Mouse (Mus musculus) limb, embryonic 10.5 days (tissue): ENCODE data around the gene Anapc15. TPM values are rescaled to one million over a fixed set of nuclear protein-coding genes. Genes with fewer than 3 reads are reported as not detected.

Experiments used
- DNase-seq: peaks from one replicate; pipeline ENCODE4 v3.0.0-alpha.2; 2017; ENCODE audit warnings: low spot score
- H3K27ac ChIP-seq: fragments of 300-500 bp; sonication (generic); 2 replicates; pipeline ENCODE4 v1.5.1; 2016; ENCODE audit warnings: mild to moderate bottlenecking
- H3K27me3 ChIP-seq: fragments of 300-500 bp; sonication (generic); 2 replicates; pipeline ENCODE4 v1.6.1; 2016; ENCODE audit warnings: low read depth, mild to moderate bottlenecking; ENCODE audit not compliant: poor library complexity, severe bottlenecking
- H3K36me3 ChIP-seq: fragments of 300-500 bp; sonication (generic); 2 replicates; pipeline ENCODE4 v1.6.1; 2016; ENCODE audit warnings: mild to moderate bottlenecking, moderate library complexity
- H3K4me1 ChIP-seq: fragments of 300-500 bp; sonication (generic); 2 replicates; pipeline ENCODE4 v1.6.1; 2016
- H3K4me3 ChIP-seq: fragments of 300-500 bp; sonication (generic); 2 replicates; pipeline ENCODE4 v1.5.1; 2016; ENCODE audit warnings: mild to moderate bottlenecking, moderate library complexity
- H3K9me3 ChIP-seq: fragments of 300-500 bp; sonication (generic); replicated peaks from 2 replicates; pipeline ENCODE4 v1.6.1; 2016; ENCODE audit warnings: mild to moderate bottlenecking
- WGBS: fragments of 180-500 bp; shearing (Covaris S2); methylation state at CpG from one replicate; pipeline ENCODE4 v1.1.7; 2016; 5-methylcytosine and 5-hydroxymethylcytosine counted together
- polyA plus RNA-seq: library from polyadenylated mRNA; unstranded; fragments of >200 nt; fragmentation: Nextera tagmentation; extraction: Ambion mirVana; gene quantifications from 2 replicates; pipeline ENCODE4 v1.2.1, GENCODE M21; 2016

Gene Anapc15
- polyA plus RNA-seq, 1 experiment from 2014 or later, result 115 TPM

DNA sequence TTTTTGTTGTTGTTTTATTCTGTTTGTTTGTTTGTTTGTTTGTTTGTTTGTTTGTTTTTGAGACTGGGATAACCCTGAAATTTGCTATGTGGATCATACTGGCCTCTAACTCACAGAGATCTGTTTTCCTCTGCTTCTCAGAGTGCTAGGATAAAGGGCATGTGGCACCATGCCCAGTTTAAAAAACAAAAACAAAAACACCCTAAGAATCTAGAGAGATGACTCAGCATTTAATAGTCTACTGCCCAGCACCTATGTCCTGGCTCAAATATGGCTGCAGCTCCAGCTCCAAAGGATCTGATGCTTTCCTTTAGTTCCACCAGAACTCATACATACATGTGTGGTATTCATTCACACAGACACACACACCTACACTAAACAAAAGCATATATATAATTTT, 2.5 kb upstream of the Anapc15 start:
- Histone ChIP-seq H3K27ac (no peak overlapping the region), H3K36me3 (no peaks in the 10 kb centered on the region), H3K9me3 (no peaks in the 10 kb centered on the region), H3K4me3 (no peak overlapping the region), H3K27me3 (no peaks in the 10 kb centered on the region), H3K4me1 (no peaks in the 10 kb centered on the region)
- DNase-seq, result no peak

DNA sequence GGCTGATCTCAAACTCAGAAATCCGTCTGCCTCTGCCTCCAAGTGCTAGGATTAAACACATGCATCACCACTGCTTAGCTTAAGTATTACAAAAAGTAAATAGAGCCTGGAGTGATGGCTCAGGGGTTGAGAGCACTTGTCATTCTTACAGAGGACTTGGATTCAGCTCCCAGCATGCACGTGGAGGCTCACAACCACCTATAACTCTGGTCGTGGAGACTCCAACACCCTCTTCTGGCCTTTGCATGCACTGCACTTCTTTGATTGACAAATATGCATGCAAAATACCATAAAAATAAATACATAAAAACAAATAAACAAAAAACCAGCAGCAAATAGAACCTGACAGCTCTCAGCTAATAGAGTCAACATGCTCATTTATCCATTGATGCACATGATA, 1.2 kb upstream of the Anapc15 start:
- no peak for DNase-seq
- no peak overlapping the region for H3K4me3 ChIP-seq
- 79% methylated on average over 3 of the region's 3 CpGs for WGBS
- H3K27ac ChIP-seq, result no peak overlapping the region
- no peaks in the 10 kb centered on the region for H3K36me3 ChIP-seq
- no peaks in the 10 kb centered on the region for H3K9me3 ChIP-seq
- H3K4me1 ChIP-seq, result no peaks in the 10 kb centered on the region
- no peaks in the 10 kb centered on the region for H3K27me3 ChIP-seq

DNA sequence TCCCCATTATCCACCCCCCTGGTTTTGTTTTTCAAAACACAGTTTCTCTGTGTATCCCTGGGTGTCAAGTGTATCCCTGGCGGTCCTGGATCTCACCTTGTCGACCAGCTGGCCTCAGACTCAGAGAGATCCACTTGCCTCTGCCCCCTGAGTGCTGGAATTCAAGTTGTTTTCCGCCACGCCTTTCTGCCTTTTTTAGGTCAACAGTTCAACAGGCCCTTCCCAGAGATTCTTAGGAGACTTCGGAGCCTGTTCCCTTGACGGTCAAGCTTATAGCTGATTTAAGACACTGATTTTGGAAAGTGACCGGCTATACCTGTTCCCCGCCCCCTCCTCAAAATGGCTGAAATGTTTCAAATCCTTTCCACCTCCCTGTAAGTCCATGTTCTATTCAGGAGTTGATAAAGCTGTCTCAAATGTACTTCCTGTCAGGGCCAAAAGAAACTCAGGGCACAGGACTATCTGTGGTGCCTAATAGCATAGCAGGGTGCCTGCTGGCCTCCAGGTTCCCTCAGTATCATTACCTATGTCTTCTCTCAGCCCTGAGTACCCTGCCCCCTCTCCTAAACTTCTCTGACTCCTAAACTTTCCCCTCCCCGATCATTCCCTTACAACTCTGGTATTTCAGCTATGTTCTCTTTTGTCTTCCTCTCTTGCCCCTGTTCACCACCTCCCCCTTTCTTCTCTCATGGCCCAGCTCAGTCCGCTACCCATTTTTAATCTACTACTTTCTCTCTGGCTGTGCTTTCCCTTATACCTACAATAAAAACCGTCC, 3.2 kb downstream of the Anapc15 start:
- no peaks in the 10 kb centered on the region for H3K4me1 ChIP-seq
- H3K36me3 ChIP-seq, result no peaks in the 10 kb centered on the region
- H3K27ac ChIP-seq, result no peak overlapping the region
- 86% methylated on average over 11 of the region's 11 CpGs for WGBS
- DNase-seq, result no peak
- no peak overlapping the region for H3K4me3 ChIP-seq
- no peaks in the 10 kb centered on the region for H3K9me3 ChIP-seq
- no peaks in the 10 kb centered on the region for H3K27me3 ChIP-seq

DNA sequence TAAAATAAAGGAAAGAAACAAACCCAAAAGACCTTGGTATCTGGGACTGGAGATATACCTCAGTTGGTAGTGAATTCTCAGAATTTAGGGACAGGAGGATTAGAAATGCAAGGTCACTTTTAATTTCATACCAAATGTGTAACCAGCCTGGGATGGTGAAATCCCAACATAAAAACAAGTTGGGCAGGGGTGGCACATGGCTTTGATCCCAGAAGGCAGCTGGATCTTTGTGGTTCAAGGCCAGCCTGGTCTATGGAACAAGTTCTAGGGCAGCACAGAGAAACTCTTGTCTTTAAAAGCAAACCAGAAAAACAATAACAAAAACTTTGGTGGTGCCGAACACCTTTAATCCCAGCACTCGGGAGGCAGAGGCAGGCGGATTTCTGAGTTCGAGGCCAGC, 4.0 kb downstream of the Anapc15 start:
- Histone ChIP-seq H3K36me3 (no peaks in the 10 kb centered on the region), H3K9me3 (no peaks in the 10 kb centered on the region), H3K27ac (no peak overlapping the region), H3K27me3 (no peaks in the 10 kb centered on the region), H3K4me3 (no peak overlapping the region), H3K4me1 (no peaks in the 10 kb centered on the region)
- 90% methylated on average over 4 of the region's 4 CpGs for WGBS
- no peak for DNase-seq

DNA sequence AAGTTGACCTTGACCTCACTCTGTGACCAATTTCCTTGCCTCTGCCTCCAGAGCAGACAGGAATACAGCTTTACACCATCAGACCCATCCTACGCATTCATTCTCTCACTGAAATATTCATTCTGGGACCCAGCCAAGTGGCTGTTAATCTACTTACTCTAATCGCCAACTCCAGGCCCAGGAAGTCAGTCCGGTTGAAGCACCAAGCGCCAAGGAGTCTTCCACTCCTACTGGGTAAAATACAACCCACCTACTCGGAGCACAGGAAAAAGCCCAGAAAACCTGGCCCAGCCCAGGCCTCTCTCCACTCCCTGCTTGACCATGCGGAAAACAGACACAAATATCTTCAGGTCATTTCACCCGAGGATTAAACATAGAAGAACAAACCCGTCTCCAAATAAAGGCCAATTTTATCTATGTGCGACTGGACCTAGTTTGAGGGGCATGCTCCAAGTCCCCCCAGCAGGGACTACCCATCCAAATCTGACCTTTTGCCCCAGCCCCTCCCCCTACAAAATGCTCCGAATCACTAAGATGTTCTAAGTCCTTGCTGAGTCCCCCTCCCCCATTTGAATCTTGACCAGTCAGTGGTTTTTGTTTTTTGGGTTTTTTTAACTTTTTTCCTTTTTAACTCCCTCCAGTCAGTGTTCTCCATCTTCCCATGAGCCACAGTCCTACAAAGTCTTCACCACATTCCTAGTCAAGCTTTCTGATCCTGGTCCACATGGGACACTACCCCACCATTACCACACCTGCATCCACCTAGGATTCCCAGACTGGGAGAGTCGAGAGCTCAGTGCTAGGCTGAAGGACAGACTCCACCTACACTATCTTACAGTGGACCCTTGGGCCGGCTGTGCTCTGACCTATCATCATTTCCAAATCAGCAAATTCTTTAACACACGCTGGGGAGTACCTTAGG, 5.0 kb downstream of the Anapc15 start:
- 84% methylated on average over 13 of the region's 13 CpGs for WGBS
- H3K27me3 ChIP-seq, result no peaks in the 10 kb centered on the region
- no peak overlapping the region for H3K4me3 ChIP-seq
- no peaks in the 10 kb centered on the region for H3K9me3 ChIP-seq
- H3K36me3 ChIP-seq, result no peaks in the 10 kb centered on the region
- H3K27ac ChIP-seq, result no peak overlapping the region
- DNase-seq, result no peak
- H3K4me1 ChIP-seq, result no peaks in the 10 kb centered on the region

DNA sequence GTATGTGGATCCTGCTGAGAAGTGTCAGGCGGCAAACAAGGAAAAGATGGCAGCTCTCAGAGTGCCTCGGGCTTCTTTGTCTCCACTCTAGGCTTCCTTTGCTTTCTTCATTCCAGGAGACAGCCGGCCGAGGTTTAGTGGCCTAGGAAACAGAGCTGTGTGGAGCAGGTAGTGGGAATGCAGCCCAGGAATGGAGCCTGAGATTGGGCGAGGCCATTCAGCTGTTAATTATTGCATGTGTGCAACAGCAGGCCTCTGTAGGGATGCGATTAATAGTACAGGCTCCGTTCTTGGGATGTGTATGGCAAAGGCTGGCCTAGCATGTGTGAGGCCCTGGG, 5.6 kb downstream of the Anapc15 start:
- Histone ChIP-seq H3K4me3 (no peak overlapping the region), H3K9me3 (no peaks in the 10 kb centered on the region), H3K4me1 (no peaks in the 10 kb centered on the region), H3K27me3 (no peaks in the 10 kb centered on the region), H3K27ac (no peak overlapping the region), H3K36me3 (no peaks in the 10 kb centered on the region)
- WGBS, result 78% methylated on average over 7 of the region's 7 CpGs
- no peak for DNase-seq

DNA sequence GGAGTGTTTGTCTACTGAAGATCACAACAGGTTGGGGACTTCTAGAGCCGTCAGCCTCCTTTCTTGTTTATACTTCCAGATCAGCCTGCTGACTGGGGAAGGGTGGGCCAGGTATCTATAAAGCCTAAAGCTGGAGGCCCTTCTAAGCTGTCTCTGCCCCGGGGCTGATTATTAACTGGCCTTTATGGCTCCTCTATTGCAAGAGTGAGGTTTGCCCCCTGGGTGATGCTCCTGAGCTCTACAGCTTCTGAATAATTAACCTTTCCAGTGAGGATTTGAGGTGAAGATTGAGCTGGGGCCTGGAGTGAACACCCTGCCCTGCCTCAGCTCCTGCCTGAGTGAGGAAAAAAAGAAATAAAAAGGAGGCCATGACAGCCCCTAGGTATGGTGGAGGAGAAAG, 7.1 kb downstream of the Anapc15 start, which contains the start of gene Folr1:
TSS of gene Folr1 (minus strand) at position 160 of the 400 bp plus-strand sequence.
- WGBS, result 55% methylated on average over 2 of the region's 2 CpGs
- H3K4me3 ChIP-seq, result no peak within 1 kb of the TSS
- H3K9me3 ChIP-seq, result no peaks in the 10 kb centered on the region
- DNase-seq, result no peak
- H3K36me3 ChIP-seq, result no peaks in the 10 kb centered on the region
- H3K4me1 ChIP-seq, result no peaks in the 10 kb centered on the region
- no peaks in the 10 kb centered on the region for H3K27me3 ChIP-seq
- H3K27ac ChIP-seq, result no peak within 1 kb of the TSS

DNA sequence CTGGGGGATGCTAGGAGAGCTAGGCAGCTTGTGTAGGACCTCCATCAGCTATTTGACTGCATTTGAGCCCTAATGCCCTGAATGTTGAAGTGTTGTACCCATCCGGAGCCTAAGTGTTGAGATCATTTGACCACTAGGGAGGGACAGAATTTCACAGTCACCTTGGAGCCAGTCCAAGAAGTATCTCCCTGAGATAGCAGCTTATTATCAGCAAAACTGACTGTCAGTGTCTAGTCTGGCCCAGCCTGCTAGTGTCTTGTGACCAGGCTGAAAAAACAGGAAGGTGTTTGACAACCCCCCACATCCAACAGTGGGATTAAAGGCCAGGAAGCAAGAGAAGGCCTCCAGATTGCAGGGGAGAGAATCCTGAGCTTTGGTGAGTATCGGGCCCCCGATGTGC, 7.8 kb downstream of the Anapc15 start:
- no peaks in the 10 kb centered on the region for H3K36me3 ChIP-seq
- 86% methylated on average over 3 of the region's 3 CpGs for WGBS
- no peak for DNase-seq
- H3K9me3 ChIP-seq, result no peaks in the 10 kb centered on the region
- no peaks in the 10 kb centered on the region for H3K27me3 ChIP-seq
- H3K4me3 ChIP-seq, result no peak overlapping the region
- no peak overlapping the region for H3K27ac ChIP-seq
- H3K4me1 ChIP-seq, result no peaks in the 10 kb centered on the region

DNA sequence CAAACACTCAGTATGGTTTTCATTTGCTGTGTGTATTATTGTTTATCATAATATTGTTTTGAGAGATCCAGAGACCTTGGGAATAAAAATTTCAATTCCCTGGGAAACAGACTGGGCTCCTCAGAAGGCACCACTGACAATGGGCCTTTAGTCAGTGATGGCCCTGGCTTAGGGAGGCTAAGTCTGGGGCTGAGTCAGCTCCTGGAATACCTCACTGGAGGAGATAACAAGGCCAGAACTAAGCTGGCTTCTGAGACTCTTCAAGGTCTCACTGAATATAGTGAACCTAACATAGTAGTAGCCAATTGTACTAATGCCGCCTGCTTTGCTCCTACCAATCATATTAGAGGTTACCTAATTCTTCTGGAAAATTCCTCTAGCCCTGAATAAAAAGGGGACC, 12.5 kb downstream of the Anapc15 start:
- Histone ChIP-seq H3K4me3 (no peak overlapping the region), H3K27me3 (no peaks in the 10 kb centered on the region), H3K4me1 (no peaks in the 10 kb centered on the region), H3K9me3 (no peaks in the 10 kb centered on the region), H3K36me3 (no peaks in the 10 kb centered on the region), H3K27ac (no peak overlapping the region)
- DNase-seq, result no peak
- WGBS, result 100% methylated on average over 1 of the region's 1 CpGs

DNA sequence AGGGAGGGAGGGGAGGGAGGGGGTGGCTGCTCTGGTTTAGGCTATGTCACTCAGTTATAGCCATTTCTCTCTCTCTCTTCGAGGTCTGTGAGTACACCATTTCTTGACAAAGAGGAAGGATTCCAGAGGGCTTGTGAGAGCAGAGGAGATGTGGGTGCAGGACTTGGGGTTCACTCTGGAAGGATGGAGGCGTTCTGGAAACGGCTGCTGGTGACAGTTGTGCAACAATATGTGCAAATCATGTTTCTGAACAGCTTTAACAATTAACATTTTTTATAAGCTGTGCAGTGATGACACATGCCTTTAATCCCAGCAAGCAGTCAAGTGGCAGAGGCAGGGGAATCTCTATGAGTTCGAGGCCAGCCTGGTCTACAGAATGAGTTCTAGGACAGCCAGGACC, 17.3 kb downstream of the Anapc15 start:
- 84% methylated on average over 4 of the region's 4 CpGs for WGBS
- DNase-seq, result no peak
- H3K27ac ChIP-seq, result no peak overlapping the region
- H3K27me3 ChIP-seq, result no peaks in the 10 kb centered on the region
- no peaks in the 10 kb centered on the region for H3K9me3 ChIP-seq
- H3K4me1 ChIP-seq, result no peaks in the 10 kb centered on the region
- H3K4me3 ChIP-seq, result no peak overlapping the region
- no peaks in the 10 kb centered on the region for H3K36me3 ChIP-seq

DNA sequence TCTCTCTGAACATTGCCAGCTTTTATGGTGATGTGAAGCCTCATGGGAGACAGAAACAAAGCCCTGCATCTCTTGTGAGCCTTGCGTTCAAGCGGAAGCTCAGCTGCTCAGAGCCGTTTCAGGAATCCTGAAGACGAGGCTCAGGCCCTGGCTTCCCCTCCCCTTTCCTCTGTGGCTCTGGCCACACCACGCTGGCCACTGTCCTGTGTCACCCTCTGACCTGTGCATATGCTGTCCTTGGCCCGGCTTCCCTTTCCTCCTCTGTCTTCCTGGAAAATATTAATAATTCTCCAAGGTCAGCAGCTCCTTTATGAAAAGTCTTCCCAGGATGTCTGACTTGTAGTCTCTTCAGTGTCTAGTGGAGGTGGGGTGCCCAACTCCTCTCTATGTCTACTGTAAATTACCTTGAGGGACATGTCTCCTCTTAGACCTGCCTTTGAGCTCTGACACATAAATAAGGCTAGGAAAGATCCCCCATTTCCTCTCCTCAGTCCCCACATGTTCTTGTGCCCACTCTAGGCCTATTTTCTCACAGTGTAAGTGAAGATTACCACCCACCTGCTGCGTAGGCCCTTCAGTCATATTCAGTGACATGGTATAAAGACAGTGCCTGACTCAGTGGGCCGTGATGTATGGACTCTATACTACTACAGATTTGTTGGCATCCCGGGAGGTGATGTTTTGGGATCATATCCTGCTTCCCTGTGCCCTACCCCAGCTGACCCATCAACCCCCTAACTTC, 19.1 kb downstream of the Anapc15 start:
- WGBS, result 77% methylated on average over 9 of the region's 9 CpGs
- Histone ChIP-seq H3K27me3 (no peaks in the 10 kb centered on the region), H3K4me3 (no peak overlapping the region), H3K9me3 (no peaks in the 10 kb centered on the region), H3K4me1 (no peaks in the 10 kb centered on the region), H3K27ac (no peak overlapping the region), H3K36me3 (no peaks in the 10 kb centered on the region)
- no peak for DNase-seq

DNA sequence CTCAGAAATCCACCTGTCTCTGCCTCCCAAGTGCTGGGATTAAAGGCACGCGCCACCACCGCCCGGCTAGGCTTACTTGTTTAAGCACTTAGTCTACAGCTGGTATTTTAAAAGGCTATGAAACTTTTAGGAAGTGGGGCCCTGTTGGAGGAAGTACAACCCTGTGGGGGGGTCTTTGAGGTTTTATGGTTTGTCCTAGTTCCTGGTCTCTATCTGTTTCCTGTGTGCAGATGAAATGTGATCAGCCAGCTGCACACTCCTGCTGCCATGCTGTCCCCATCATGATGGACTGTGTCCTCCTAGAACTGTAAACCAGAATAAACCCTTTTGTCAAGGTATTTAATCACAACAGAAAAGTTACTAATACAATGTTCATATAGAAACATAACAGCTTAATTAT, 20.6 kb downstream of the Anapc15 start:
- Histone ChIP-seq H3K36me3 (no peaks in the 10 kb centered on the region), H3K9me3 (no peaks in the 10 kb centered on the region), H3K27ac (no peak overlapping the region), H3K27me3 (no peaks in the 10 kb centered on the region), H3K4me3 (no peak overlapping the region), H3K4me1 (no peaks in the 10 kb centered on the region)
- DNase-seq, result no peak
- WGBS, result 92% methylated on average over 4 of the region's 4 CpGs

DNA sequence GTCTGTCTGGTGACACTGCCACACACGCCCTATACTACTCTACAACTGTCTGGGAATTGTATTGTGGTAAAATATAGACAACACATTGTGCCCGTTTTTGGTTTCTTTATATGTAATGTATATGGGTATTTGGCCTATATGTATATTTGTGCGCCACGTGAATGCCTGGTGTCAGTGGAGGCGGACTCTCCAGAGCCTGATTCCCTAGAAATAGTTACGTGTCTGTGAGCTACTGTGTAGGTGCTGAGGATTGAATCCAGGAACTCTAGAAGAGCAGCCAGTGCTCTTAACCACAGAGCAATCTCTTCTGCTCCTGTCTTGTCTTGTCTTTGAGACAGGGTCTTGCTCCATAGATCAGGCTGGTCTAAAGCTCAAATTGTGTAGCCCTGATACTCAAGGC, 22.8 kb downstream of the Anapc15 start:
- DNase-seq, result no peak
- no peaks in the 10 kb centered on the region for H3K27me3 ChIP-seq
- no peaks in the 10 kb centered on the region for H3K9me3 ChIP-seq
- no peaks in the 10 kb centered on the region for H3K4me1 ChIP-seq
- WGBS, result 87% methylated on average over 6 of the region's 6 CpGs
- no peaks in the 10 kb centered on the region for H3K36me3 ChIP-seq
- no peak overlapping the region for H3K4me3 ChIP-seq
- no peak overlapping the region for H3K27ac ChIP-seq
